Mouse (Mus musculus): ENCODE results near the gene Crabp1. TPM values are rescaled to one million over a fixed set of nuclear protein-coding genes. Genes with fewer than 3 reads are reported as not detected.

Crabp1 gene
- polyA plus RNA-seq, 1 experiment: 5.4 TPM

GRCm38 (mm10) chr9:54732122-54732521, 32.4 kb upstream of the Crabp1 start:
- no peak for DNase-seq
- Histone ChIP-seq H3K27me3 (ENCODE audit: control insufficient read depth, insufficient read depth, low read length) (no peaks in the 10 kb centered on the region), H3K4me1 (replicated peaks; ENCODE audit: control insufficient read depth, insufficient read depth, low read length) (peaks cover 3% of the 10 kb centered on the region), H3K36me3 (ENCODE audit: control insufficient read depth, insufficient read depth, low read length) (peaks cover 11% of the 10 kb centered on the region), H3K27ac (ENCODE audit: control insufficient read depth, insufficient read depth, low read length) (no peak overlapping the region), H3K4me3 (ENCODE audit: control insufficient read depth, insufficient read depth, low read length) (no peak overlapping the region)
- 97% methylated on average over 2 of the region's 2 CpGs for WGBS
- no peak for TF ChIP-seq CTCF (IDR thresholded peaks at IDR 0.05; ENCODE audit: borderline replicate concordance, control insufficient read depth, extremely low read depth, insufficient read depth, low read length, poor library complexity)
- no peak for TF ChIP-seq POLR2A (IDR thresholded peaks at IDR 0.05; ENCODE audit: control insufficient read depth, extremely low read depth, insufficient read depth, low read length, poor library complexity)

- Histone ChIP-seq H3K27me3 (ENCODE audit: control insufficient read depth, insufficient read depth, low read length) (no peaks in the 10 kb centered on the region), H3K4me3 (ENCODE audit: control insufficient read depth, insufficient read depth, low read length) (peak within 1 kb of the TSS; percentile 85), H3K36me3 (ENCODE audit: control insufficient read depth, insufficient read depth, low read length) (no peaks in the 10 kb centered on the region), H3K27ac (ENCODE audit: control insufficient read depth, insufficient read depth, low read length) (peak within 1 kb of the TSS; percentile 41; the same call in 1 of the 2 replicates), H3K4me1 (replicated peaks; ENCODE audit: control insufficient read depth, insufficient read depth, low read length) (peaks cover 3% of the 10 kb centered on the region)
- WGBS: 2% methylated on average over 32 of the region's 32 CpGs
- peak; percentile 46; the same call in 1 of the 2 replicates for TF ChIP-seq POLR2A (IDR thresholded peaks at IDR 0.05; ENCODE audit: control insufficient read depth, extremely low read depth, insufficient read depth, low read length, poor library complexity)
- peak; percentile 73; the same call in 1 of the 2 replicates for TF ChIP-seq CTCF (IDR thresholded peaks at IDR 0.05; ENCODE audit: borderline replicate concordance, control insufficient read depth, extremely low read depth, insufficient read depth, low read length, poor library complexity)
- peak; percentile 99 for DNase-seq
These were observed 30.5 kb upstream of the Crabp1 start, which contains the start of gene Wdr61 for GRCm38 (mm10) chr9:54733921-54734638. TSS of gene Wdr61 (minus strand) at chr9:54734519.

- no peak overlapping the region; the same call in 1 of the 2 replicates for H3K4me3 ChIP-seq (ENCODE audit: control insufficient read depth, insufficient read depth, low read length)
- 22% methylated on average over 11 of the region's 11 CpGs for WGBS
These were observed 29.8 kb upstream of the Crabp1 start for GRCm38 (mm10) chr9:54734639-54735252.

GRCm38 (mm10) chr9:54736284-54736701, 28.3 kb upstream of the Crabp1 start:
- Histone ChIP-seq H3K4me1 (replicated peaks; ENCODE audit: control insufficient read depth, insufficient read depth, low read length) (peaks cover 3% of the 10 kb centered on the region), H3K27me3 (ENCODE audit: control insufficient read depth, insufficient read depth, low read length) (no peaks in the 10 kb centered on the region), H3K4me3 (ENCODE audit: control insufficient read depth, insufficient read depth, low read length) (no peak overlapping the region), H3K36me3 (ENCODE audit: control insufficient read depth, insufficient read depth, low read length) (no peaks in the 10 kb centered on the region), H3K27ac (ENCODE audit: control insufficient read depth, insufficient read depth, low read length) (no peak overlapping the region)
- TF ChIP-seq POLR2A (IDR thresholded peaks at IDR 0.05; ENCODE audit: control insufficient read depth, extremely low read depth, insufficient read depth, low read length, poor library complexity): no peak
- peak; percentile 45 for DNase-seq
- 25% methylated on average over 9 of the region's 9 CpGs for WGBS

More at GRCm38 (mm10) chr9:54734639-54735252, 29.8 kb upstream of the Crabp1 start:
- Histone ChIP-seq H3K27ac (ENCODE audit: control insufficient read depth, insufficient read depth, low read length) (no peak overlapping the region), H3K4me1 (replicated peaks; ENCODE audit: control insufficient read depth, insufficient read depth, low read length) (peaks cover 3% of the 10 kb centered on the region), H3K27me3 (ENCODE audit: control insufficient read depth, insufficient read depth, low read length) (no peaks in the 10 kb centered on the region), H3K36me3 (ENCODE audit: control insufficient read depth, insufficient read depth, low read length) (no peaks in the 10 kb centered on the region)
- DNase-seq: no peak
- TF ChIP-seq CTCF (IDR thresholded peaks at IDR 0.05; ENCODE audit: borderline replicate concordance, control insufficient read depth, extremely low read depth, insufficient read depth, low read length, poor library complexity): no peak; the same call in 1 of the 2 replicates
- no peak for TF ChIP-seq POLR2A (IDR thresholded peaks at IDR 0.05; ENCODE audit: control insufficient read depth, extremely low read depth, insufficient read depth, low read length, poor library complexity)

- H3K27me3 ChIP-seq (ENCODE audit: control insufficient read depth, insufficient read depth, low read length): no peaks in the 10 kb centered on the region
- H3K27ac ChIP-seq (ENCODE audit: control insufficient read depth, insufficient read depth, low read length): no peak overlapping the region
- H3K4me1 ChIP-seq (replicated peaks; ENCODE audit: control insufficient read depth, insufficient read depth, low read length): peaks cover 3% of the 10 kb centered on the region
- WGBS: 70% methylated on average over 3 of the region's 3 CpGs
- no peak overlapping the region for H3K4me3 ChIP-seq (ENCODE audit: control insufficient read depth, insufficient read depth, low read length)
- TF ChIP-seq CTCF (IDR thresholded peaks at IDR 0.05; ENCODE audit: borderline replicate concordance, control insufficient read depth, extremely low read depth, insufficient read depth, low read length, poor library complexity) (no peak), POLR2A (IDR thresholded peaks at IDR 0.05; ENCODE audit: control insufficient read depth, extremely low read depth, insufficient read depth, low read length, poor library complexity) (no peak)
- peak; percentile 14 for DNase-seq
- H3K36me3 ChIP-seq (ENCODE audit: control insufficient read depth, insufficient read depth, low read length): no peaks in the 10 kb centered on the region
These were observed 26.2 kb upstream of the Crabp1 start for GRCm38 (mm10) chr9:54738376-54738775.

- Histone ChIP-seq H3K36me3 (ENCODE audit: control insufficient read depth, insufficient read depth, low read length) (no peaks in the 10 kb centered on the region), H3K27ac (ENCODE audit: control insufficient read depth, insufficient read depth, low read length) (no peak overlapping the region), H3K27me3 (ENCODE audit: control insufficient read depth, insufficient read depth, low read length) (no peaks in the 10 kb centered on the region), H3K4me1 (replicated peaks; ENCODE audit: control insufficient read depth, insufficient read depth, low read length) (peaks cover 5% of the 10 kb centered on the region), H3K4me3 (ENCODE audit: control insufficient read depth, insufficient read depth, low read length) (no peak overlapping the region)
- TF ChIP-seq CTCF (IDR thresholded peaks at IDR 0.05; ENCODE audit: borderline replicate concordance, control insufficient read depth, extremely low read depth, insufficient read depth, low read length, poor library complexity) (no peak), POLR2A (IDR thresholded peaks at IDR 0.05; ENCODE audit: control insufficient read depth, extremely low read depth, insufficient read depth, low read length, poor library complexity) (no peak)
- 16% methylated on average over 4 of the region's 4 CpGs for WGBS
- no peak for DNase-seq
These were observed 20.7 kb upstream of the Crabp1 start for GRCm38 (mm10) chr9:54743891-54744290.
